Mouse (Mus musculus) cerebellum, adult 9-10 months (tissue): ENCODE measurements around the gene Fsd2.

Experiments used
- DNase-seq: peaks from one replicate; pipeline ENCODE4 v3.0.0; 2022

Fsd2 gene

DNA sequence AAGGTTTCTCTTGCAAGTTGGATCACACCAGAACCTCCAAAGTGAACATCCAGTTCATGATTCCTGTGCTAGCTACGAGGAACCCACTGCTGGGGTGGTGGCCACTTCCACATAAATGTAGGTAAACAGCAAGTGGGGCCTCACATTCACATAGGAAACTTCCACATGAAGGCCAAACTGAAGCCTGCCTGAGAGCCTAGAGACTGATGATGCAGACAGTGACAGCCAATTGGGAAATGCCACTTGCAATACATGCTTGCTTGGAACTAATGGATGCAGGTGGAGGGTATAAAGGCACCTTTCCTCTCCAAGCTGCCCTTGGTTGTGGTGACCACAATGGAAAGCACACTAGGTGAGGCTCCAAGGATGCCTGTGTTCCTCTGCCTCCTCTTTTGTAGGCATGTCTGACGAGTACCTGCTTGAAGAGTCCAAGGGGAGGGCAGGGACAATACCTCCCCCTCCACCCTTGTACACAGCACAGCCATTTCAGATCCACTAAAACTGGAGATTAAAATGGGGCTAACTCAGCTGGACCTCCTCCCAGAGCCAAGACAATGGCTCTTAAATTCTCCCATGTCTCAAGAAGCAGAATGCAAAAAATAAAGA is 28.6 kb downstream of the Fsd2 start:
- DNase-seq, result no peak

DNA sequence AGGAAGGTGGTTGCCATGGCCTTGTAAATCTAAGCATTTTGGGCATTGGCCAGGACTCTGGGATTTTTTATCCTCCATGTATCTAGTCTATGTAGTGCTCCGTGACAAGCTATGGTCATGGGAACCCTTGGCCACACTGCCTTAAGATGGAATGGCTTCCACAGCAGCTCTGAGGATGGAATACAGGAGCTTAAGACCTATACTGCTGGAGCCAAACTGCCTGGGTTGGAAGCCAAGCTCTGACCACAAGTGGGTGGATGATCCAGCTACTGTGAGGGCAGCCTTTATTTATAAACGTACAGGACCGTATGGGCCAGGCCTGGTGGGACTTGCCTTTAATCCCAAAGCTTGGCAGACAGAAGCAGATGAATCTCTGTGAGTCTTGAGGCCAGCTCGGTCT is 30.3 kb downstream of the Fsd2 start:
- no peak for DNase-seq

DNA sequence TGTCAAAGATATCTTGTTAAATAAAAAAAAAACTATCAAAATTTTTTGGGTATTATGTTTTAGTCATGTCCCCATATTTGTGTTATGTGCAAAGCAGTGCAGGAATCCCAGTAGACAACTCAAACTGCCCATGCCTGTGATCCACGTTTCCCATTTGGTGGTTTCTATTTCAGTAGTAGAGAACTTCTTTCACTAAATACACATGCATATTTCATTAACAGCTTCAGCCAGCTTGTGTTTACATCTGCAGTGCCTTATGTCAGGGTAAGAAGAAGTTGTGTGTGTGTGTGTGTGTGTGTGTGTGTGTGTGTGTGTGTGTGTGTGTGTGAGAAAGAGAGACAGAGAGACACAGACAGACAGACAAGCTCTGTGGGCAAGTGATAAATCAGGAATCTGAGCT is 35.3 kb downstream of the Fsd2 start:
- DNase-seq, result no peak

DNA sequence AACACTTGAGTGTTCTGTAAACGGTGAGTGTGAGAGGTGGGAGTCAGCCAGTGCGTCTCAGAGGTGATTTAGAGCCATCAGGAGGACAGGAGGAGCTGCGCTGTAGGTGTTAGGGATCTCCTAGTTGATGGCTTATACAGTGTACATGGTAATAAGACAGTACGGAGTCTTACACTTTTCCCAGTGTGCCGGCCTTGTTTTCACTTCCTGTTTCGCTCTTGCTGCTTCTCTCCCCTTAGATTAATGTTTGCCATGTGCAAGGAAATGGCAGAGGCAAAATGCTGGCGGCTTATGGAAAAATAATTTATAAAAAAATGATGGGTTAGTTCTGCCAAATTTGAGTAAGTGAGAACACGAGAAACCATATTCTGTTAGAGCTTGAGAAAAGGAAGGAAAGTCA is 37.8 kb downstream of the Fsd2 start:
- DNase-seq, result no peak

DNA sequence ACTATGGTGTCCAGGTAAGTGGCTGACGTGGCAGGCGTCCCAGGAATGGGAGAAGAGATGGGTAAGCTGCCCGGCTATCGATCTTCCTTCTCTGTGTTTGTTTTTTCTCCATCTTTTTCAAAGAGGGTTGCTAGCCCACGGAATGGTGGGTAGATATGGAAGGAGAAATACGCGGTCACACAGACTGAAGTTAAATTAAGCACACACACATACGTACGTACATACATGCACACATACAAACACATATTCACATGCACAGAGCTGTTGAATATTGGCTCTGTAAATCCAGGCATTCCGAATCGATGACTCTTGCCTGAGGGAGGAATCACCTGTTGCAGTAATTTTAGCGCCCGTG is 43.1 kb downstream of the Fsd2 start:
- no peak for DNase-seq

DNA sequence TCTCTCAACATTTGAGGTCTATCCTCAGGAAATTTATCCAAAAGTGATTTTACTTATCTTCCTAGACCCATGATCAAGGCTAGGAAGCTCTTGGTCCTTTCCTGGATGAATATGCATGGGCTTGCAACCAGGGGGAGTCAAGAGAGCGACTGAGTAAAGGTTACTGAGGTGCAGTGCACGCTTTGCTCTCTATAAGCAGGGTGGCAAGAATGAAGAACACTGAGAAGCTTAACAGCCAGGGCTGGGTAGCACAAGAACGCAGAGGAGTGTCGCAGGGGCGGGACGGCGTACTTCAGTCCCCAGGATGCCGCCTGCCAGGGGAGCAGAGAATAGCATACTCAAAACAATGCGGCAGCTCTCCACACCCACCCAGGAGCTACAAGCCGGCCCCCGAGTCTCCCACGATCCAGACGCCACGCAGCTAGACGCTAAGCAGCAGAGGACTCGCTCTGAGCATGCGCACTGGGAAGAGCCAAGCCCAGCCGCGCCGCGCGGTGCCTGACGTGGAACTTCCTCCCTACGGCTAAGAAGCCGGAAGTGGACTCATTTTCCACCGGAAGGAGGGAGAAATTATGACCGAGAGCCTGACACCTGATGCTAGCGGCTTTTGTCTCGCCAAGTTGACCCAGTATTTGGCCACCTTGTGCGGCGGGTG is 43.6 kb downstream of the Fsd2 start:
- peak; percentile 90 for DNase-seq

DNA sequence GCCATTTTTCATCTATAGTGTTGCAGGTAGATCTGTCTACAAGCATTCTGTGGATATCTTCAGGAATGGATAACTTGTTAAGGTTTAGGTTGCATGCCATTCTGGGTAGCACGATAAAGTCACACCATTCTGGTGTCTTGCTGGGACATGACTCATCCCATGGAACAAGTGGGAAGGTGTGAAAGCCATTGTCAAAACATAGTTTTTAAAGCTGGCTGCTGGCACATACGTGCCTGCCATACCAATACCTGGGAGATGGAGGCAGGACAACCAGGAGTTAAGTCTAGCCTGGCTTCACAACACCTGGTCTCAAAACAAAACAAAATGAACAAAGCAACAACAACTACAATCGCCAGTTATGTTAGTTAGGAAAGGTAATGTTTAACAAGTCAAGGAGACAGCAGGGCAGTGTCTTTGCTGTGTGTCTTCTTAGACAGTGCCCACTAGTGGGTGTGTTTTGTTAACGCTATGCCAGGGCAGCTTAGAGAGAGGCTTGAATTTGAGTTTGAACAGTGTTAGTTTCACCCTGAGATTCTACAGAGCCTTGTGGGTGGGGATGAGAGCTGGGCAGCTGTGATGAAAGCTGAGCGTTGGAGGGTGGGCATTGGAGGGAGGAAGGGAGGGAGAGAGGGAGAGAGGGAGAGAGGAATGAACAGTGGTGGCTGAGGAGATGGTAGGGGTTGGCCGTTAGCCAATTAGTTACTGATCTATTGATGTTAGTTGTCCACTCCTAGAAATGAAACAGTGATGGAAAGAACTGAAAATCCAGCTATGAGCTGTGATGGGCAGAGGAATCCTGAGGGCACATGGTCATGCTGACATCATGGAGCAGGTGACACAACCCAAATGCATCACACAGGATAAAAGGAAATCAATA is 50.4 kb downstream of the Fsd2 start:
- no peak for DNase-seq

DNA sequence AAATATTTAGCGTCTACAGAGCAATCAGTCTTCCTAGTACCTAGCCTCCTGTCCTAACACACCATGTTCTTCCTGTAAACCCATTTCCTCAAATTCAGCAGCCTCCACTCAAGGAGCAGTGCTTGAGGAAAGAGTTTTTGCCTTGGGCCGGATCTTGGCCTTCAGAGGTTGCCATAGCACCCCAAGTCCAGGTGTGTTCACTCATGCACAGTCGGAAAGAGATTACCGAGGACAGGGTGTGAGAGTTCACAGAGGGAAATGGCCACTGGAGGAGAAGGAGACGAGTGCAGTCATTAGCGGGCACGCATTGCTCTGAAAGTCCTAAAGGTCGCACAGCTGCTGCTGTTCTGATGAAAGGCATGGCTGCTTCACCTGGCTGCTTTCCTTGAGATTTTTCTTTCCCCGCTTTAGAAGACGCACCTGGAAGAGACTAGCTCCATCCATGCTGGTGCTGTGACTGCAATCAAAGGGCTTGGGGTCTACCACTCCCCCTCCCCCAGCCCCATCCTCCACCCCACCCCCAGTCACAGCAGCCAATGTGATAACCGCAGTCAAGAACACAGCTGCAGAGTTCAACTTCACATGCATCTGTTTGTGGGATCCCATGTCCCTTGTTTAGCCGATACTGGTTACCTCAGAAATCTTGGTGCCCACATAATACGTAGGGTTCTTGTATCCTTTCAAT is 51.7 kb downstream of the Fsd2 start:
- DNase-seq, result no peak

DNA sequence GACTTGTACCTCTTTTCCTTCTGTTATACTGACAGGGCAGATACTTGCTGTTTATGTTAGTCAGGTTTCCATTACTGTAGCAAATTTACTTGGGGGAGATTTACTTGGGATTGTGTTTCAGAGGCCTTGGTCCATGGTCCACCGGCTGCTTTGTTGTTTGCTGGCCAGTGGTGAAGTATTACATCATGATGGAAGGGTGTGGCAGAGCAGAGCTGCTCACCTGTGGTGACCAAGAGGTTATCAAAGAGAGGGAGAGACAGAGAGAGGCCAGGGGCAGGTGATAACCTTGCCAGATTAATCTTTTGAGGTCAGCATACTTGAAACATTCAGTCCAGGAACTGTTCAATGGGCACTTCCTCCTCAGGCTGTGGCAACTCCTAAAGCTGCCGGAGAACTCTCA is 65.7 kb downstream of the Fsd2 start:
- no peak for DNase-seq

DNA sequence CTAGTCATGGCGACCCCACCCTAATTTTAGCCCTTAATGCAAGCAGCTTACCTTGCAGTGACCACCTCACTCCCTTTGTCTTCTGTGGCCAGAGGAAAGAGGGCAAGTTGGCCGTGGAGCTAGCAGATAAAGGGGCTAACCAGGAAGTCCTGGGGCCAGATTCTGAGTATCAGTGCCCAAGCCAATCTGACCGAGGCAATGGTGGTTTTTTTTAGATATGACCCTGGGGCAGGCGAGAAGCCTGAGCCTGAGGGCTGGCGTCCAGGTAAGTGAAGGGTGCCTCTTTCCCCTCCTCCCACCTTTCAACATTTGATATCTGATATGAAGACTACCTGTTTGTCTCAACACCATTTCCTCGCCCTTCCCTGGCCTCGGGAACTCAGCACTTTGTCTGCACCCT is 68.6 kb downstream of the Fsd2 start, which contains the start of gene BC048679:
BC048679 (minus strand) TSS at position 101 of the 400 bp plus-strand sequence.
- DNase-seq, result no peak

DNA sequence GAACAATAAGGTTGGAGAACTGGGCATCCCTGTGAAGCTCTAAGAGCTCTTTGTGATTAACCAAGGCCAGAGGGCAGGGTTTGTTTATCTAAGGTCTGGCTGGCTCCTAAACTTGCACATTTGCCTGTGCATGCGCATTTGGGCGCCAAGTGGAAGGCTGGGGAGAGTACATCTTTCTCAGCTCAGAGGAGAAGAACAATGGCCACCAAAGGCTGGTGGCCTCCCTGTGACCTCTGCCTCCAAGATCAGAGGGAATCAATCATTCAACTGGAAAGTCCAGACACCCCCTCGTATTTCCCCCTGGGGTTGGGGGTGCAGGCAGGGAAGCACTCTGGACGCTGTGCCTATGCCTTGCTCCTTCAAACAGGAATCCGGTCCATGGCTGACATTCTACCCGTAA is 69.6 kb downstream of the Fsd2 start:
- DNase-seq, result no peak

DNA sequence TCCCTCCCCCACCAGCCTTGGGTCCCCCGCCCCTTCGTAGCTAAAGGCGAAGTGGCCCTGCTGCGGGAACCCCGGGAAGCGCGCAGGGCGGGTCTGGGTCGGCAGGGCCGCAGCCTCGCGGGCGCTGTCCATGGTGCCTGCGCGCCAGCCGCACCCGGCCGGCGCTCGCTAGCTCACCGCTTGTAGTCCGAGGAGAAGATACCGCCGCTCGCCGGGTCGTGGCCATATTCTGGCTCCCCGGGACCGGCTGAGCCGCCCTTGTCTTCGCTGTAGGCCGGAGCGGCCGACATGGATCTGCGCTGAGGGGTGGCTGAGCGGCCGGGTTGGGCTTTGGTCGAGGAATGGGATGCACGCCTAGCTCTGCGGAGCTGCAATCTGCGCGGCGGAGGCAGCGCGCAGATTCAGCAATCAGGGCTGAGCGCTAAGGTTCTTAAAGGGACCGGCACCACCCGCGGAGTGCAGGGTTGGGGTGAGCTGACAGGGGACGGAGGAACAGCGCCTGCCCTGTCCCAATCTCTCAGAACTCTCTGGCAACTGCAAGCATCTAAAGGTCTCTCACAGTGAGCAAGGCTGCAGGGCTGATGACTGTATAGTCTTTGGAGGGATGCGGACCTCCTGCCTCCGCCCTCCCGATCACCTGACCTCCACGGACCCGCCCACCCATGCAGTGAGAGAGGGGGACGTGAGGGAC is 73.3 kb downstream of the Fsd2 start, which contains the start of gene Ap3b2:
Ap3b2 (minus strand) TSS at position 595 of the 691 bp plus-strand sequence.
- DNase-seq, result peak; percentile 84

DNA sequence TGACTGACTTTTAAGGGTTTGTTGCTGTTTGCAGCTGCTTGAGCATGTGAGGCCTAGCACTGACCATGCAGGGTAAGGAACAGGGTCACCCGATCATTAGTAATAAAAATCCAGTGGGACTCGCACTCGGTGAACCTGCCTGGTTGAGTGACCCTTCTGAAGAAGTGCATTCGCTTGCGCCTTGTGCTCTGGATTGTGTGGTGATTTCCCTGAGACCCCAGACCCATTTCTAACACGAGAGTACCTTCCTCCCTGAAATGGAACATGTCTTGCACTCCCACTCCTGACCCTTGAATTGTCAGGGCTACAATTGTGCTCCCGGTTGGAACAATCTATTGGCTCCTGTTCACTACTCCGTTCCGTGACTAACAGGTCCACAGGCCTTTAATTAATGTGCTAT is 74.1 kb downstream of the Fsd2 start:
- no peak for DNase-seq

DNA sequence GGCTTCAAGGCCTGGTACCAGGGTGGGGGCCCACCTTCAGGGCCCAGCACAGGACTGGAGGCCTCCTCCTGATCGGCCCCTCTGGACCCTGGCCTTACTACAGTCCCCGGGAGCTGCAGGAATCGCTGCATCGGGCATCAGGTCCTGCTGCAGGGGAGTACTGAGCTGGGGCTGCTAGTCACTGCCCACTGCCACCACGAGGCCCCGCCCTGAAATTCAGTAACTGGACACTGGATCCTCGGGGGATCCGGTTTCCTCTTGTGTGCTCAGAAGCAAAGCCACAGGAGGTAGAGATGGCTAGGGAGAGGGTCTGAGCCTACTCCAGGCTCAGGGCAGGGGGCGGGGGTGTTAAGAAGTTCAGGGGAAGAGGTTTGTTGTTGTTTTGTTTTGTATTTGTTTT is 77.1 kb downstream of the Fsd2 start:
- DNase-seq, result no peak
